Mouse (Mus musculus) adrenal gland, postnatal 4 days (tissue): ENCODE data around the gene Odf3l2. TPM values are rescaled to one million over a fixed set of nuclear protein-coding genes. Genes with fewer than 3 reads are reported as not detected.

ENCODE experiments used
- DNase-seq, 2 experiments: peaks; one replicate each; pipeline ENCODE4 v3.0.0; 2021 to 2022; ENCODE audit warnings: low spot score in 2 of 2, mixed read lengths in 2 of 2
- total RNA-seq, 2 experiments: library from RNA; stranded (reverse); gene quantifications; 2 replicates each; pipeline ENCODE4 v1.2.3; 2021

Odf3l2 gene
- total RNA-seq, 2 experiments from 2014 or later, result not detected

DNA sequence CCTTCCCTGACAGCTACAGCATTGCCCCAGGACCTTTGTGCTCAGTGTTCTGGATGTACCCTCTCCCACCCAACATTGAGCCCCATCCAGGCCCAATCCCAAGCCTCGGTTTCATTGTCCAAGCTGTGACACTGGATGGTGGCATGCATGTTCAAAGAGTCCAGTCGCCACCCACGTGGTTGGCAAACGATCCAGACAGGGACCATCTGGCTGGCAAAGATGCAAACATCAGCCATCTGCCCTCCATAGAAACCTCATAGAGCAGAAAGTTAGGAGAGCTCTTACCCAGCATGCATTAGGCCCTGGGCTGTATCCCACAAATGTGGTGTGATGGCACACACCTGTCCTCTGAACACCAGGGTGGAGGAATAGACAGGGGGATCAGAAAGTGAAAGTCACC is 14.1 kb downstream of the Odf3l2 start:
- DNase-seq, result no peak

DNA sequence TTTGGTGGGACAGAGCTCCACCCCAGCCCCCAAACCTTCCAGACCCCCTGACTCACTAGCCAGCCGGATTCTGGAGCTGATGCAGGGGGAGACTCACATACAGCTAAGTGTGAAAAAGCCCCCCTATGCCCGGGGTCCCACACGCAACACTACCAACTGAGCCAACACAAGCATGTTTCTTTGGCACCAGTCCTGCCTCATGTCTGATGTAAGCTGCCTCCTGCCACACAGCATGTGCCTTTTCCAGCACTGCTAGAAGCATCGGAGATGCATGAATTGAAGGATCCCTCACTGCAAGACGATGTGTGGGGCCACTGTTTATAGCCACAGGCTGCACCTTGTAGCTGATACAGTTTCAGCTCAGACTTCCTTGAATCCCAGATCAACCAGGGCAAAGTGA is 17.2 kb downstream of the Odf3l2 start:
- DNase-seq, result no peak

DNA sequence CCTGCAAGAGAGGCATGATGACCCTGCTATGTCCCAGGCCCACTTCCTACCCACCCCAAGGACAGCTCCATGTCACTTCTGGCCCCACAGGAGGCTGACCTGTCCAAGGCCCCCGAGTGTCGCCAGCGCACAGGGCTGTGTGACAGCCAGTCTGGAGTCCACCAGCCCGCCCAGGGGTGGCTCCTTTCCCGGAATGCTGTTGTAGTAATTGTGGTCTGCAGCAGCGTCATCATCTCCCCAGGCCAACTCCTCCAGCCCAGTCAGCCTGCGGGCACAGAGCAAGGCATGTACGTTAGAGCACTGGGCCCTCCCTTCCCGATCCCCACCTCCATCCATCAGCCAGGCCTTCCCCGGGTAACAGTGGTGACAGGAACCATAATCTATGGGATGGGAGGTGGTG is 19.4 kb downstream of the Odf3l2 start:
- no peak for DNase-seq

DNA sequence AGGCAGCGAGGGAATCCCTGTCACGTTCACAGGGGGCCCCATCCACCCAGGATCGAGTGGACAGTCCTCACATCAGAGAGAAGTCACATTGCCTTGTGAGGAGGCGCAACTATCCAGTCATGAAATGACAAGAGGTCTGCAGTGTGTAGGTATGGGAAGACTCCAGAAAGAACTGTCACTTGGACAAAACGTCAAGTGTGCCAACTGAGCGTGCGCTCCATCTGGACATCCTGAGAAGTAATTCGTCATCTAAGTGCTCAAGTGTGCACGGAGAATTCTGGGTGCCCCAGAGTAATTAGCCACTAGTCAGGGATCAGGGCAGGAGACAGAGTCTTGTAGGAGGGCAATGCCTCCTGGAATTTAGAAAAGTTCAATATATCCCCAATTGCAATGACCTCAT is 20.1 kb downstream of the Odf3l2 start:
- DNase-seq, result no peak

DNA sequence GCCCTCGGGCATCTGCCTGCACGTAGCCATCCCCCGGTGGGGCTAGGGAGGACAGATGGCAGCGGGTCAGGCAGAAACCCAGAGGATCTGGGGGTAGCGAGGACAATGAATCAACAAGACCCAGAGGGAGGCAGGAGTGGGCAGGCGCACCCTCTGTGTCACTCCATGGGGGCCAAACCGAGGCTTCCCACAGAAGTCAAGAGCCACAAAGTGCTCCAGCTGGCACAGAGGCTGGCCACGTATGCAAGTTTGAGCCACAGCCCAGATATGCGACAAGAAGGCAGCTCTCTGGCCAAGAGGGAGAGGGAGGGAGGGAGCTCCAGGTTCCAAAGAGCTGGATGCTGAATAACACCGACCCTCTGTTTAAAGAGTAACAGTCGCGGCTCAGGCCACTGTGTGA is 21.6 kb downstream of the Odf3l2 start:
- DNase-seq, result no peak

DNA sequence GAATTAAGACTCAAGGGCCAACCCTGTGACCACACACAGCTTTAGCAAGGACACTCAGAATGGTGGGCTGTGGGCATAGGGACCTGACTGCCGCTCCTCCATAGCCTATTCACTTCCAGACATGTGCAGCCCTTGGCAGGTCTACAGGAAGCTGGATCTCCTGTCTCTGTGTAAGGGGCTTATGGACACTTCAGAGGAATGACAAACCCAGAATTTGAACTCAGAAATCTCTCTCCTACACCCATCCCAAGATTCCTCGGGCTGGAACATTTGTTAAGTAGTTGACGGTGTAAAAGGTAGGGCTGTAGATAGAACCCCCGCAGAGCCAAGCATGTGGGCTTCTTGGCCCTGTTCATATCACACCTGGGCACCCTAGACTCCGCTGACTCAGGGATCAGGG is 29.2 kb downstream of the Odf3l2 start:
- DNase-seq, result no peak

DNA sequence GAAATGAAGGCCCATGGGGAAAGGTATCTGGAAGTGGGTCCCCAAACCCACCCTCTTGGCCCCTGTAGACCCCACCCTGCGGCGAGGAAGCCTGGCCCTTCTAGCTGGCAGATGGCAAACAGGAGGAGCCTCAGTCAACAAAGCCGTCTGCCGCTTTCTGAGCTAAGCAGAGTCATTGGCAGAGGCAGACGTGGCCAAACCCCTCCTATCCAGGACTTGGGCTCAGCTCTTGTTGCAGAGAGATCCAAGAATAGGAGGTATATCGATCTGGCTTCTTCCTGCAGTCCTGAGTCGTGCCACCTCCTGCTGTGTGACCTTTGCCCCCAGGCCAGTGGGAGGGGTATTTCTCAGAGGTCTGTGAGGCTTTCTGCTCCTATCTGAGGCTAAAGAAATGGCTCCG is 29.7 kb downstream of the Odf3l2 start:
- DNase-seq, result no peak

DNA sequence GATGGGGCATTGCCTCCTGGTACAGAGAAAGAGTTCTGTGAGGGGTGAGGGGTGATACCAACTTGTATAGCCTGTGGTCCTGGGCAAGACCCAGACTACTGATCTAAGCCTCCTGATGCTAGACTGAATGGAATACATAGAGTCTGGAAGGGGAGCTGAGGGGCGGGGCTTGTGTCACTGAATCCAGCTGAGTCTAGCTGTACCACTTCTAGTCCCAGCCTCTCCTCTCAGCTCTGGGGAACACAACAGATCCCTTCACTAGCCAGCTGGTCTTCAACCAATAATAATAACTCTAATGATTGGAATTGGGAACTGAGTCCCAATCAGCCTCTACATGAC is 31.3 kb downstream of the Odf3l2 start:
- DNase-seq, result no peak

DNA sequence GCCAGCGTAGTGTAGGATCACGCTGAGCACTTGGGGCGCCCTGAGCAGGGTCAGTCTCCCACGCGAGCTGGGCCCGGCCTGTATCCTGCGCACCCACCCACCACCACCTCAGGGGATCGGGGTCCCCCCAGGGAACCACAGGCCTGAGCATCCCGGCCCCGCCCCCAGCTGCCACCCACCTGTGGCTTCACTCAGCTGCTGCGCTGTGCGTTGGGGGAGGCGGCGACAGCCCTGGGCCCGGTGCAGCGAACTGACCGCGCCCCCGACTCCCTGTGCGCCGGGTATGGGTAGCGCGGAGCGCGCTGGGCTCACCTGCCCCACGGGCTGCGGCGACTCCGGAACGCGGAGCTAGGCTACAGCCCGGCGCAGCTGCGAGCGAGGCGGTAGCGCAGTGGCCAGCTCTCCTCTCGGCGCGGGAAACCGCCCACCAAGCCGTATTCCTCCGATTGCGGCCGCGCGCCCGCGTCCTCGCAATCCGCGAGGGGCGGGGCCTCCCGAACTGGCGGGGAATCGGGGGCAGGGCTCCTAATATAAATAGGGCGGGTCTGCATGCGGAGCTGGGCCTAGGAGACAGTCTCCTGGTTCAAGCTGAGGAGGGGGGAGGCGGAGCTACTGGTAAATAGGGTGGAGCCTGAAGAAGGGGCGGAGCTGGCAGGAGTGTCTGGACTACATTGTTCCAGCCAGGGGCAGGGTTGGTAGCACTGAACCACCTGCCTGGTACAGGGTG is 31.8 kb downstream of the Odf3l2 start, which contains the start of gene C2cd4c:
C2cd4c (minus strand) TSS at position 448 of the 727 bp plus-strand sequence.
- peak; percentile 22 to 30 for DNase-seq

DNA sequence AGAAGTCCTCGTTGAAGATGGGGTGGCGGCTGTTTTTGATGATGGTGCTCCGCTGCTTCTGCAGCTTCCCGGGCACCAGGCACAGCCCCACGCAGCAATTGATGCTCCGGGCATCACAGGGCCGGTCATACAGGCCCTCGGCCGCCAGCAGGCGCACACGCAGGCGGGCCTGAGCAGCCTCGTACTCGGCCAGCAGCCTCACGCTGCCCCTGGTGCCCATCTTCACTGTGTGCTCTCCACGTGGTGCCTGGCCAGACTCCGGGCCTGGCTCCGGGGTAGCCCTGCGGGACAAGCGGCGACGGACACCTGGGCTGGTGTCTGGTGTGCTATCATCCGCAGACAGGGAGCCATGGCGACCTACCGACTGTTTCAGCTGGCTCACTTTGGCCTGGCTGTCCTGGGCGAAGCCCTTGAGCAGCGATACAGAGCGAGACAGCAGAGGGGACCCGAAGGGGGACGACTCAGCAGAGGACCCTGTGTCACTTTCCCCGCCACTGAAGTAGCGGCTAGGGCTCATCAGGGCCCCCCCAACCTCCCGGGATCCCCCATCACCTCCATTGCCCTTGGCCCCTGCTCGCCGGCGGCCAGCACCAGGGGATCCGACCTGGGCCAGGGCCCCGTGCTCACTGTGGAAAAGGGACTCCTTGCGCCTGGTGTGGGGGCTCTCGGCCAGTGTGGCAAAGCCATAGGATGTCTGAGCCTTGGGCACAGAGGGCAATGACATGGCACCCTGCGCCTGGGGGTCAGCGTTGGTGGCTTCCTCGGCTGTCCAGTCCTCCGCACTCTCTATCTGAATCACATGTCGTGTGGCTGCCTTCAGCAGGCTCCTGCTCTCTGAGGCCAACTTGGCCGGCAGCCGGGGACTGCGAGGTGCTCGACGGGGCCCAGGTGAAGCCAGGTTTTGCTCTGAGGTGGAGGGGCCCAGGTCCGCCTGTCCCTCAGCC is 33.1 kb downstream of the Odf3l2 start:
- DNase-seq, result no peak

DNA sequence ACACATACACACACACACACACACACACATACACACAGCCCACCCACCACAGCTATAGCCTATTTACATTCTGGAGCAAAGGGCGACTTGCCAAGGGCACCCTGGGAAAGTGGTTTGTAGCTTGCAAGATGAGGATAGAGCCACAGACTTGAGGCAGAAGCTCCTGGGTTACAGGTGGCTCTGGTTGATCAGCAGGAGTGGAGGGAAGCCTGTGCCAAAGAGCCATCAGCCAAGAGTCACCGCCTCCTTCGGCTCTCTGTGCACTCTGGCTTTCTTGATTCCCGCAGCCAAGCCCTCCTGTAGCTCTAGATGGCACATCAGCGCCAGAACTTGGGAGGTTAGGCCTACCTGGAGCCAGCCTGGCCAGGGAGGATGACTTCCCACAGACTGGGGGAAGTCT is 34.2 kb downstream of the Odf3l2 start:
- DNase-seq, result no peak

DNA sequence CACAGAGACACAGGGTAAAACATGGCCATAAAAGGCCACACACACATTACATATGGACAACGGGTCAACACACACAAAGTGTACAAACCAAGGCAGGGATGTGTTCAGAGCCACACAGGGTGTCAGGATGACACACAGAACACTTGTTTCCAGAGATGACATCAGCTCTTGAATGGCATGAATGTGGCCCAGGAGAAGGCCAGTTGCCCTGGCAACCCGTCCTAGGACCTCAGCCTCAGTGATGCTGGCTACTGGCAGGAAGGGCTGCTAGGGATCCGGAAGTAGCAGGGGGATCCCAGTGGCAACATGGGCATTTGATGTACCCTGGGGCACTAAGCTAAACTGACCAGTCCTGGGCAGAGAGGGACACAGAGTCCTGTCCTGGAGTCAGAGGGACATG is 36.3 kb downstream of the Odf3l2 start:
- DNase-seq, result no peak

DNA sequence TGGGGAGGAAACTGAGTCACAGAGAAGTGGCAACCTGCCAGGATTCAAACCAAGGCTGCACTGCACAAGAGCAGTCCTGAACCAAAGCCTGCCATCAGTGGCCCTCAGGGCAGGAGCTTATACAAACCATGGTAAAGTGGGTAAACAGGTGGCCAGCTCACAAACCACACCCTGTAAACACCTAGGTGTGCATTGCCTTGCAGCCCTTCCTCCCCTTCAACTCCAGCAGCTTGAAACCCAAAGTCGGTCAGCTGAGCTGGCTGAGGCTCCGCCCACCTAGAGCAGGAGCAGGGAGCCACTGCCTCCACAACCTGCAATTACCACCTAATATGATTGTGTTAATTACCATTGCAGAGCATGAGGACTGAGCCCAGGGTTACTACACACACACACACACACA is 37.6 kb downstream of the Odf3l2 start:
- DNase-seq, result no peak

DNA sequence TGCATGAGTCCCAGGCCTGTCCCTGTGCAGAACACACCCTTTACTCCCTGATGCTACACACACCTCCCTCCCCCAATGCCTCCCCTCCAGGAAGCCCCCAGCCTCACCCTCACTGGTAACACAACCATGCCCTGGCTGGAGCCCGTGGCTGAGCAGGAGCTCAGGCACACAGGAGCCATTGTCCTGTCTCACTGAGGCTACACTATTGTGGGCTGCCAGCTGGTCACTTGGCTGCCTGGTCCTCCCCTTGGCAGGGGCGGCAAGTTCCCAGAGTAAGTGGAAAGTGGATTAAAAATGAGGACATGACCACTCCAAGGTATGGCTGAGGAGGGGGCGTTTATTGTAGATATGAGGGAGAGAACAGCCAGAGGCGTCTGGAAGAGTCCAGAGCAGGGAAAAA is 39.0 kb downstream of the Odf3l2 start:
- DNase-seq, result no peak

DNA sequence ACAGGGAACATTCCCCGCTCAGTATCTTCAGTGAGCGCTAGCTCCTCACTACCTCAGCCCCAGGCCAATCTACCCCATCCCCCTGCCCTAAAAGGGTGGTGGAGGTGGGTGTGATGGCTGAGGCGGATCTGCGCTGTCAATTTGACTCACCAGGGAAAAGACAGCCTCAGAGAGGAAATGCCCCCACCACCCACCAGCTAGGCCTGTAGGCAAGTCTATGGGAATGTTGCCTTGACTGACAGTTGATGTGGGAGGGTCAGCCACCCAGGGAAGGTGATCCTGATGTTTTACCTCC is 47.7 kb downstream of the Odf3l2 start:
- DNase-seq, result no peak

DNA sequence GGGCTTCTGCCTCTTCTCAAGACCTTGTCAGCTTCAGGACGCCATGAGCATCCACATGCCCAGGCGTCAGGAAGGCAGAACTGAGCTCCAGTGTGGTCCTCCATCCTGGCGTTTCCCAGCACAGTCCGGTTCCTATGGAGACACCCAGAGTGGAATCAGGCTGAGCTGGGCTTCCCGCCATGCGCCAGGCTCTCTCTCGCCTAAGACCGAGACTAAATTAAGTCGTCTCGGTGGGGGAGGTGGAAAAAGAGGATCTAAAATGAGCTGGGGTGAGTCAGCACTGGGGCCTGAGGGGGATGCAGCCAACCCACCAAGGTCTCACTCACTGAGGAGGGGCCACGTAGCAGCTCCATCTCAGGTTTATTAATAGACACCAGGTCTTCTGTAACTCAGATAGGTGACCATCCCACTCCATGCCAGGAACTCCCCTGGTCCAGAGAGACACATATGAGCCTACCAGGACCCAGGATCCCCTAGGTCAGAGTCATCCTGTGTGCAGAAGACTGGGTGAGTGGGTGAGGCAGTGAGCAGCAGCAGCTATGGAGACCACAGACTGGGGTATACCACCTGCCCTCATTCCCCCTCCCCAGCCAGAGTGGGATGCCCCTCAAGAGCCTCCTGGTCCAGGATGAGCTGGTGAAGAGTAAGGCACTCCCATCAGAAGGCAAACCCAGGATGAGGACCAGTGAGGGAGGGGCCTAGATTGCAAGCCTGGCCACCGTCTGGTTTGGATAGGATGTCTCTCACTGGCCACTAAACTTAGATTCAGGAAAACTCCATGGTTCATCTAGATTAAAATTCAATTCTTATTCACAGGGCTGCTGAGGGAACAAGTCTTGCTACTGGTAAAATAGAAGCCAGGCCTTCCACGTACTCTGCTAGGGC is 48.2 kb downstream of the Odf3l2 start:
- no peak for DNase-seq

DNA sequence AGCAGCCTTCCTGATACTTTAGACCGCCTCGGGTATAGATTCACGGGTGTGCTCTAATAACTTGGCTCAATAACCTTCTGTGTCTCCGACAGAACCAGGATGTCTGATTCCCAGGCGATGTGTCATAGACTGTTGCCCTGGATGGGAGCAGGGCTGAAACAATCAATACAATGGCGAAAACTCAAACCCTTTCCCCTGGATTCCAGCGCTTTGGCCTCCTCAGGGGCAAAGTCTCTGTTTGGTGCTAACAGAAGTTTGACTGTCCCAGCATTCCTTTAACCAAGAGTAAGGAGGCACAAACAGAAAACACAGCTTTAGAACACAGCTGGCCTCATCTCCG is 50.0 kb downstream of the Odf3l2 start:
- no peak for DNase-seq

DNA sequence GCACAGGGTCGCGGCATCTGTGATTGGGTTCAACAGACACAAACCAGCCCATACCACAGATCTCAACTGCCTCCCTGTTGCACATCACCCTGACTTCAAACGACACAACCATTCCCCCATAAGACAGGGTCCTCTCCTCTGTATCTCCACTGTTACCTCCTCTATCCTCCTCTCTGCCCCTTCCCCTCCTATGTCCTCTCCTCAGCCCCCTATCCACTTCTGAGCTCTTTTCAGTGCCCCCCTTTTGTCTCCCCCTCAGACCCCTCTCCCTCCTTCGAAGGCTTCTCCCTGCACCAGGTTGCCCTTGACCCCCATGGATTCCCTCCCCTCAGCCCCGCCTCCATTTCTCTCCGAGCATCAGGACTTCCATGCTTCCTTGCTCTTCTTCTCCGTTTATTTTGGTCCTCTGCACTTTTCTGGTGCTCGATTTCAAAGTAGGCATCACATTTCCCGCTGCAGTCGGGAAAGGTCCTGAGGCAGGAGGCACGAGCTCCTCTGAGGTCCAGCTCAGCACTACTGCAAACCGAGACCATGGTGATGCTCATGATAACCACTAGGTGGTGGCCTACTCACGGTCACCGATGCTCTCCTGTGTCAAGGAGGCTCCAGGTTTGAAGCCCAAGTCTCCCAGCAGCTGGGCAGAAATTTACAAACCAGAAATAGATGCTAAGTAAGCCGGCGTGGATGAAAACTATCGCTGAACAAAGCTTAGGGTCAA is 50.5 kb downstream of the Odf3l2 start:
- DNase-seq, result peak in 1 of 2 experiments; percentile 36

DNA sequence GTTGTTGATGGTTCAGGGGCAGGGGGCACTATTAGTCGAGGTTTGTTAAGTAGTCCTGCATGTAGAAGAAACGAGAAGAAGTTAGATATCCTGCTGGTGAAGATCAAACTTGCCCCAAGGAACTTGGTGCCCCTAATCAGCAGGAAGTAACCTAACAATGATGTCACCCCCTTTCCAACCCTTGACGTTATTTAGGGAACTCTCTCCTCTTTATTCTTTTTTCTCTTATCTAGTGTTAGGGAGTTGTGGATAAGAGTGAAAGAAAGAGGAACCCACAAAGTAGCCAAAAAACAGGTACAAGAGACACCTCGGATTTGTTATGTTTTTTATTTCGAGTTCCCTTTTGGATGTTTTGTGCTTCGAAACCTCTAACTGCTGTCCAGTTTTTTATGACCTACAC is 51.4 kb downstream of the Odf3l2 start:
- no peak for DNase-seq

DNA sequence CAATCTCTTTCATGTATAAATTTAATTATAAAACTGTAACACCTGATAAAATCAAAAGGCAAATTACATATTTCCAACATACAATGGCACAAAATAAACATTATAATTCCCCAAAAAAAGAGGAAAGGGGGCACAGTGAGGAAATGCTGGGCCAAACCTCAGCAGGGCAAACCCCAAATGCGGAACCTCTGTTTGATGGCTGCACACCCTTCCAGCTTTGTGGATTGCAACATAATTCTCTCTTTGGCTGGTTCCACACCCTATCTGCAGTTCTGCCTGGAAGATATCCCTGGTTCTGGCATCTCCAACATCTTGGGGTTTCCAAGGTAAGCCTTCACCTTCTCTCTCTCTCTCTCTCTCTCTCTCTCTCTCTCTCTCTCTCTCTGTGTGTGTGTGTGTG is 54.8 kb downstream of the Odf3l2 start:
- DNase-seq, result no peak
